Mouse (Mus musculus) spleen, adult 2 months (tissue): ENCODE data around the gene Rgs10. TPM values are rescaled to one million over a fixed set of nuclear protein-coding genes. Genes with fewer than 3 reads are reported as not detected.

Experiments used
- DNase-seq, 2 experiments: peaks; one replicate each; pipeline versions ENCODE4 v3.0.0 to v3.0.0-alpha.2; 2012 to 2021; ENCODE audit warnings: low spot score in 2 of 2, low read depth in 1 of 2
- H3K27ac ChIP-seq: fragments of 200-500 bp; 2 replicates; pipeline ENCODE4 v1.5.1; 2012; ENCODE audit warnings: low read length, inconsistent platforms; ENCODE audit not compliant: insufficient read depth
- H3K27me3 ChIP-seq: fragments of 200-500 bp; 2 replicates; pipeline ENCODE4 v1.6.1; 2012; ENCODE audit warnings: mild to moderate bottlenecking, moderate library complexity, low read length, inconsistent platforms; ENCODE audit not compliant: control insufficient read depth, insufficient read depth
- H3K36me3 ChIP-seq: fragments of 200-500 bp; 2 replicates; pipeline ENCODE4 v1.6.1; 2012; ENCODE audit warnings: mild to moderate bottlenecking, low read length, inconsistent platforms; ENCODE audit not compliant: control insufficient read depth, insufficient read depth
- H3K4me1 ChIP-seq: fragments of 200-500 bp; 2 replicates; pipeline ENCODE4 v1.6.1; 2011; ENCODE audit warnings: inconsistent platforms; ENCODE audit not compliant: control insufficient read depth, insufficient read depth, insufficient read length
- H3K4me3 ChIP-seq: fragments of 200-500 bp; 2 replicates; pipeline ENCODE4 v1.5.1; 2011; ENCODE audit warnings: mild to moderate bottlenecking, inconsistent platforms; ENCODE audit not compliant: insufficient read depth, insufficient read length; ENCODE audit errors: extremely low read depth
- CTCF ChIP-seq: fragments of 200-500 bp; IDR thresholded peaks from 2 replicates; pipeline ENCODE4 v1.5.1; 2011; ENCODE audit warnings: mild to moderate bottlenecking, inconsistent platforms; ENCODE audit not compliant: insufficient read depth, insufficient read length, insufficient replicate concordance; ENCODE audit errors: extremely low read depth
- POLR2A ChIP-seq: fragments of 200-500 bp; IDR thresholded peaks from 2 replicates; pipeline ENCODE4 v1.6.1; 2011; ENCODE audit warnings: low read depth, low read length, inconsistent platforms
- WGBS: fragments of 180-500 bp; shearing (Covaris S2); methylation state at CpG from one replicate; pipeline ENCODE4 v1.1.7; 2018; 5-methylcytosine and 5-hydroxymethylcytosine counted together
- polyA plus RNA-seq: library from polyadenylated mRNA; depleted of rRNA; stranded (reverse); fragments of >200 nt; gene quantifications from 2 replicates; pipeline ENCODE4 v1.2.3, GENCODE M21; 2012

Rgs10 gene
- polyA plus RNA-seq, 1 experiment: 21.6 TPM

- Histone ChIP-seq H3K36me3 (no peaks in the 10 kb centered on the region), H3K27me3 (peaks cover 12% of the 10 kb centered on the region), H3K4me3 (no peak overlapping the region), H3K27ac (no peak overlapping the region), H3K4me1 (peaks cover 5% of the 10 kb centered on the region; the same call in 1 of the 2 replicates)
- TF ChIP-seq POLR2A (no peak), CTCF (no peak)
- 64% methylated on average over 3 of the region's 3 CpGs for WGBS
- no peak for DNase-seq
These were observed 3.9 kb upstream of the Rgs10 start for GRCm38 (mm10) chr7:128422491-128422890.

- whole genome bisulfite sequencing: 94% methylated on average over 7 of the region's 7 CpGs
- no peak for TF ChIP-seq CTCF
- no peak for TF ChIP-seq POLR2A
- Histone ChIP-seq H3K27me3 (peaks cover 12% of the 10 kb centered on the region), H3K4me1 (peaks cover 5% of the 10 kb centered on the region; the same call in 1 of the 2 replicates), H3K4me3 (no peak overlapping the region), H3K36me3 (no peaks in the 10 kb centered on the region), H3K27ac (no peak overlapping the region)
- no peak for DNase-seq
These were observed 3.1 kb upstream of the Rgs10 start for GRCm38 (mm10) chr7:128421701-128422100.

- peaks cover 5% of the 10 kb centered on the region; the same call in 1 of the 2 replicates for H3K4me1 ChIP-seq
- no peak overlapping the region for H3K4me3 ChIP-seq
- no peak overlapping the region for H3K27ac ChIP-seq
- peaks cover 12% of the 10 kb centered on the region for H3K27me3 ChIP-seq
- WGBS: 65% methylated on average over 9 of the region's 9 CpGs
- no peak for TF ChIP-seq POLR2A
- TF ChIP-seq CTCF: no peak
- no peaks in the 10 kb centered on the region for H3K36me3 ChIP-seq
- DNase-seq: no peak
These were observed 1.1 kb upstream of the Rgs10 start for GRCm38 (mm10) chr7:128419690-128420089.

- H3K4me3 ChIP-seq: peak overlapping the region; percentile 61
- peaks cover 12% of the 10 kb centered on the region for H3K27me3 ChIP-seq
- DNase-seq: no peak
- peaks cover 5% of the 10 kb centered on the region for H3K4me1 ChIP-seq
- no peak for TF ChIP-seq CTCF
- no peak for TF ChIP-seq POLR2A
- H3K27ac ChIP-seq: no peak overlapping the region
- no peaks in the 10 kb centered on the region for H3K36me3 ChIP-seq
- 1% methylated on average over 31 of the region's 32 CpGs for WGBS
These were observed 1.2 kb downstream of the Rgs10 start for GRCm38 (mm10) chr7:128417226-128417929.

- Histone ChIP-seq H3K36me3 (no peaks in the 10 kb centered on the region), H3K4me3 (peak overlapping the region; percentile 61), H3K27ac (no peak overlapping the region), H3K4me1 (peaks cover 5% of the 10 kb centered on the region), H3K27me3 (peaks cover 12% of the 10 kb centered on the region)
- DNase-seq: no peak
- no peak for TF ChIP-seq CTCF
- no peak for TF ChIP-seq POLR2A
- WGBS: 79% methylated on average over 6 of the region's 6 CpGs
These were observed 1.9 kb downstream of the Rgs10 start for GRCm38 (mm10) chr7:128416664-128417063.

GRCm38 (mm10) chr7:128414433-128414832, 4.1 kb downstream of the Rgs10 start:
- Histone ChIP-seq H3K36me3 (no peaks in the 10 kb centered on the region), H3K27me3 (peaks cover 10% of the 10 kb centered on the region), H3K27ac (no peak overlapping the region), H3K4me3 (no peak overlapping the region), H3K4me1 (peaks cover 5% of the 10 kb centered on the region)
- no peak for TF ChIP-seq POLR2A
- TF ChIP-seq CTCF: no peak
- no peak for DNase-seq
- WGBS: 61% methylated on average over 8 of the region's 8 CpGs
